Comparison of ENCODE assay signal across 20 mouse cellular contexts in genomic region chr1:83137847-83138246, GRCm38 (mm10). TPM values are rescaled to one million over a fixed set of nuclear protein-coding genes. Genes with fewer than 3 reads are reported as not detected.
"Had no signal": no experiment of that assay in that cellular context is flagged by ENCODE, and none has a peak within 500 bp of the region (broad histone marks: within the 10 kb centered on the region; RNA-seq: fewer than 3 reads in every experiment).

No protein-coding gene starts in this region.

- H3K9me3 ChIP-seq: limb, embryonic 13.5 days; lung, embryonic 15.5 days; midbrain, embryonic 12.5 days; neural tube, embryonic 15.5 days had no signal

- ATAC-seq: intestine, postnatal 0 days had no signal

- H3K4me2 ChIP-seq: limb, embryonic 13.5 days; lung, embryonic 15.5 days; midbrain, embryonic 12.5 days; neural tube, embryonic 15.5 days had no signal

- H3K36me3 ChIP-seq: limb, embryonic 13.5 days; lung, embryonic 15.5 days; midbrain, embryonic 12.5 days; neural tube, embryonic 15.5 days had no signal

- DNase-seq: kidney, adult 8-10 months; kidney, postnatal 25 days; left cerebral cortex, postnatal 4 days; right cerebral cortex, adult 18-20 months; right cerebral cortex, postnatal 25 days; thymus, adult 18-20 months; thymus, postnatal 14 days had no signal

- H3K9ac ChIP-seq: limb, embryonic 13.5 days; liver, embryonic 14.5 days; lung, embryonic 15.5 days; midbrain, embryonic 12.5 days; neural tube, embryonic 15.5 days had no signal

- H3K4me3 ChIP-seq: limb, embryonic 13.5 days; lung, embryonic 15.5 days; midbrain, embryonic 12.5 days; myocyte; neural tube, embryonic 15.5 days had no signal

- H3K4me1 ChIP-seq: limb, embryonic 13.5 days; midbrain, embryonic 12.5 days; neural tube, embryonic 15.5 days had no signal

- H3K27ac ChIP-seq: limb, embryonic 13.5 days; liver, embryonic 14.5 days; lung, embryonic 15.5 days; midbrain, embryonic 12.5 days; neural tube, embryonic 15.5 days had no signal

- H3K27me3 ChIP-seq: limb, embryonic 13.5 days; lung, embryonic 15.5 days; midbrain, embryonic 12.5 days; neural tube, embryonic 15.5 days had no signal

RNA-seq across cellular contexts. Expression of gene Ccl20, which starts 21.3 kb away (rescaled TPM):
- total RNA-seq: layer of hippocampus, postnatal 10 days; left cerebral cortex, postnatal 4 days; liver, adult 2 months; megakaryocyte-erythroid progenitor cell, adult 5-6 weeks had no signal
- polyA plus RNA-seq: limb, embryonic 13.5 days; liver, adult 2 months; lung, embryonic 15.5 days; midbrain, embryonic 12.5 days; myocyte; neural tube, embryonic 11.5 days; neural tube, embryonic 15.5 days had no signal

RNA-seq across cellular contexts. Expression of gene Daw1, which starts 21.7 kb away (rescaled TPM):
- total RNA-seq: liver, adult 2 months; megakaryocyte-erythroid progenitor cell, adult 5-6 weeks had no signal
- polyA plus RNA-seq: intestine, postnatal 0 days; liver, adult 2 months; liver, embryonic 14.5 days; midbrain, embryonic 12.5 days; myocyte; neural tube, embryonic 11.5 days; small intestine, adult 2 months; stomach, embryonic 16.5 days had no signal
